Mouse (Mus musculus) megakaryocyte-erythroid progenitor cell, adult 5-6 weeks (primary cell): ENCODE measurements at regions not wholly inside any gene's neighbourhood (a gene's known extent, or its start where the extent isn't known, plus 50 kb on each side); places are given as distances from the start of the nearest gene placed in this dataset.

ENCODE experiments used
- ATAC-seq: replicated peaks from 2 replicates; pipeline ENCODE4 v1.8.0; 2016; ENCODE audit warnings: mild to moderate bottlenecking, inconsistent platforms; ENCODE audit not compliant: severe bottlenecking, poor library complexity, low FRiP score, low TSS enrichment

DNA sequence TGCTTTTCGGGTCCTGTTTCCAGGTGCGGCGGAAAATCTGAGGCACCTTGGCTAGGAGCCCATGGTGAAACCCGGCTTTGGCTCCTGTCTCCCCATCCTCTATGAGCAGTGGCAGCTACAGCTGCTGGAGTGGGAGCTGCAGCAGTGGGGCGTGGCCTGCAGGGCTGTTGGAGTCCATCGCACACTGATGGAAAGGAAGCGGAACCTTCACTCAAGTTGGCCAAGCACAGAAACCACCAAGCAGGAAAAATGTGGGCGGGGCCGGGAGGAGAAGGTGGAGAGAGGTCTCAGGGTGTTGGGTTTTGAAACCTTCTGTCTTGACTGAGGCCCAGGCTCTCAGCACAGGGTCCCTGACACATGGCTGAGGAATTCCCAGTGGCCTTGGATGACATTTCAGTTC is 97.1 kb downstream of the Tmem30b start:
- 0 out of 2 replicates have a peak, but pooled peaks have one; percentile 50 for ATAC-seq

DNA sequence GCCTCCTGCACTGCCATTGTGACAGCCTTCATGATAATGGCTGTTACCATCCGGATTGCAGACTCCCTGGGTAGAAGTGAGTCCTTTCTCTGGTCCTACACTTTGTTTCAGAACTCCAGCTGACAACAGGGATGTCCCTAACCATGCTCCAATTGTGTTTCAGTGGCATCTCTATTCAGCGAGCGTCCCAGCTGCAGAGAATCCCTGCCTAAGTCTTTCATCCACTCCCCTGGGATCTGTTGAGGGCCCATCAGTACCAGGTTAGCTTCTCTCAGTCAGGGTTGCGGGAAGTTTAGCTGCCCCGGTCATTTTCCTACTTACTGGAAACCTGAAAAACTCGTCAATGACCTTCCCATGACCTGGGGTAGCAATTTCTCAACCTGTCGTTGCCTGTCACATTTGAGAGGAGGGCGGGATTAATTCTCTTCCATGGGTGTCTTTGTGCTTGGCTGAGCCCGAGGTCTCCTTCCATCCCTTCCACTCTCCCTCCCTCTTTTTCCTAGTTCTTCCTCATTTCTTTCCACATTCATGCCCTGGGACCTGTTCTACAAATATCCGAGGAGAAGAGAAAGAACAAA is 97.7 kb downstream of the Tmem30b start:
- ATAC-seq: no peak

DNA sequence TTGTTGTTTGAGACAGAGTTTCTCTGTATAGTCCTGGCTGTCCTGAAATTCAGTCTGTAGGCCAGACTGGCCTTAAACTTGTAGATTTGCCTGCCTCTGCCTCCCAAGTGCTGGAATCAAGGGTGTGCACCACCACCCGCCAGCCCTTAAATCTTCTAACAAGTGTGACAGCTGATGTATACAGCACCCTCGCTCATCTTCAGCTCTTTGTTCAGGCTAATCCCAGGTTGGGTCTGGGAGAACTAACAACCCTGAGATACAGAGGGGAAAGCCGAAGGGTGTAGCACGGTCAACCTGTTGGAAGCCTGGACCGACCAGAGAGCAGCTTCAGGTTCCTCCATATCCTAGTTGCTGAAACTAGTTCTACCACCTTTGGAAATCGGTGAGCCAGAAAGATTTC is 99.0 kb downstream of the Tmem30b start:
- no peak for ATAC-seq

DNA sequence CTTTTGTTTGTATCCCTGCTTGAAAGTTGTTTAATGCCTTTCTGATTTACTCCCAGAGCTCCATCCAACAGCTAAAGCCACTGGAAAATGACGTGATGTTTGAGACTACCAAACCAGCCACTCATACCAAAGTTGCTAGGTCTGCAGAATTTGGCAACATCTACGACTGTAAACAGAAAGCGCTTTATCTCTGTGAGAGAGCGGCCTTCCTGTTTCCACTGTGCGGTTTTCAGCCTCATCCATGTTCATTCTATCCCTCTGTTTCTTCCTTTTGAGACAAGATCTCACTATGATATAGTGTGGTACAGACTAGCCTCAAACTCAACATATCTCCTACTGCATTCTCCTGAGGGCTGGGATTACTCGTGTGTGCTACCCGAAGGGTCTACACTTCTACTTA is 100.0 kb downstream of the Tmem30b start:
- no peak for ATAC-seq

DNA sequence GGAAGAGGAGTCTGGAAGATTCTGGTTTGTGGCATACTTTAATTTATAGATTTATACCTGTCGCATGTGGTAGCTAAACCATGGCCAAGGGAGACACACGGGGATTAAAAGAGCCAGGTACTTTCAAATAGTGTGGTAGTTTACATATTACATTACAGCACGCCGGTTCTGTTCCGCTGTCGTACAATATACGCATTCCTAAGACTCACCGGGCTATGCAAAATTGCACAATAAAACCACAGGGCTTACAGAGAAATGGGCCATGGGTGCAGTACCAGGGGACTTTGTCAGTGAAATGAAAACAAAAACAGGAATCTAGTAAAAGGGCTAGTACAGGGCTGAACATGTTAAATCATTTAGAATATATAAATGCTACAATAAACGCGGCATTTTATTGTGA is 100.6 kb downstream of the Tmem30b start:
- no peak for ATAC-seq

DNA sequence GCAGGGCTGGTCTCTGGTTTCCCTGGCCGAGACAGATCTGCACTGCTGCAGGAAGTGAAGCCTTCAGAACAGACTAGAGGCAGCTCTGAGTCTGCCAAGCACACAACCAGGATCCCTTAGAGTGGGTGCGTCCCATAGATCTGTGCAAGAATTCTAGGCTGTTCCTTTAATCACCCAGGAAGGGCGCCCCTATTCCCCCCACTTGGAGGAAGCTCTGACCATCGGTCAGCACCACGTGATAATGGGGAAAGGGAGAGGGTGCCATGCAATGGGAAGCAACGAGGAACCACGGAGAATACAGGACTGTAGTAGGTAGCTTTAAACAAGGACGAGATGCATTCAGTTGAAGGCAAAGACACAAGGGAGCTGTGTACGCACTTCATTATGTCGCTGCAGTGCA is 101.1 kb downstream of the Tmem30b start:
- ATAC-seq: no peak

DNA sequence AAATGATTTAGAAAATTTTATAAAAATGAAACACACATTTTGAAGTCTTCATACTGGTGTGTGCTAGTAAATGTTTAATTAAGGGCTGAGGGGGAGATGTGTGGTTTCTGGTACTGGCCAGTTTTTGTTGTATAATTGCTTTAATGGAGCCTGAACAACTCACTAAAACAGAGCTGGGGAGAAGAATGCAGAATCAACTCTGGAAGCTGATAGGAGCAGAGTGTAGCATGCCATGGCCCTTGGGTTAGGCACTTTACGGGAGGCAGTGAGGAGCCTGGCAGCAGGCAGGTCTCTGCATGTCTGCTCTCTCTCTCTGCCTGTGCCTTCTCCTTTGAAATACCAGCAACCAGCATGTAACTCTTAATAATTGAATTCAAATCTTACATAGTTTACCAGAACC is 104.9 kb downstream of the Tmem30b start:
- no peak for ATAC-seq

DNA sequence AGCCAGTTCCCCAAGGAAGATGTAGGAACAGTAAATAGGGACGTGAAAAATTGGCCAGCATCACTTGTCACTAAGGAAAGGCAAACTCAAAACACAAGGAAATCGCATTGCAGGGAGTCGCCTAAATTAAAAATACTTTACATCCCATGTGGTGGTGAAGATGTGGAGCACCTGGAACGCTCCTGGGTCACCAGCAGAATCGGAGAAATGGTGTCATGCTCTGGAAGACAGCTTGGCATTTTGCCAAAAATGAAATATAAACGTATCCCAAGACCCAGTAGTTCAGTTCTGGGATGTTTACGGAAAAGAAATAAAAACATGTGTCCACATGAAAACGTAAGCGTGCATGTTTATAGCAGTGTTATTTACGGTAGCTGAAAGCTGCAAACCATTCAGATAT is 111.5 kb downstream of the Tmem30b start:
- no peak for ATAC-seq

DNA sequence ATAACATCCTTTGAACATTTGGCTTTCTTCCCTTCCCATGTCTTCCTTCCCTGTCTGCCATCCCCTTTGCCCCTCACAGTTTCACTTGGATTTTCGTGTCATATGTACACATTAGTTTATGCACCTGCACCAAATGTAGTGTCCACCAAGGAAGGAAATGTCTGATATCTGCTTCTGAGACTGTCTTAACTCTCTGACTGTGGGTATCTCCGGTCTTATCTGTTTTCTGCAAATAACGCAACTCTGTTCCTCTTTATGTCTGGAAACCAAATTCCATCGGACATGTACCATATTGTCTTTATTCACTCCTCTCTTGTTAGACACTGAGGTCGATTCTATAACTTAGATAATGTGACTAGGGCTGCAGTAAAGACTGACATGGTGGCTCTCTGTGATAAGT is 113.6 kb downstream of the Tmem30b start:
- no peak for ATAC-seq

DNA sequence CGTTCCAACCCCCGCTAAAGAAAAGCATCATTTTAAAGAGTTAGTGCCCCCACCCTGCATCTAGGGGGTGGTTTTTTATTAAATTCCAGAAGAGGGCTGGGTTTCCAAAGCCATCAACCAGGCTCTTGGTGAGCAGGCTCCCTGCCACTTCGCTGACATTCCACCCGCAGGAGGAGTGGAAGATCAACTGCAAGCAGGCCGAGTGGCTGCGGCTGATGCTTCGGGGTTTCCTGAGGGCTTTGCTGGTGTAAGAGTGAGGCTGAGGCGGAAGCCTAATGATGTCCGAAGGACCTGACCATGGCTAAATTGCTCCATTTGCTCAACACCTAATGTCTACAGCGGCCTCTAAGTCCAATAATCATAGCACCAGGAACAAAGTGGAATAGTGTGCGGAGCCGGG is 118.0 kb downstream of the Tmem30b start:
- ATAC-seq: no peak

DNA sequence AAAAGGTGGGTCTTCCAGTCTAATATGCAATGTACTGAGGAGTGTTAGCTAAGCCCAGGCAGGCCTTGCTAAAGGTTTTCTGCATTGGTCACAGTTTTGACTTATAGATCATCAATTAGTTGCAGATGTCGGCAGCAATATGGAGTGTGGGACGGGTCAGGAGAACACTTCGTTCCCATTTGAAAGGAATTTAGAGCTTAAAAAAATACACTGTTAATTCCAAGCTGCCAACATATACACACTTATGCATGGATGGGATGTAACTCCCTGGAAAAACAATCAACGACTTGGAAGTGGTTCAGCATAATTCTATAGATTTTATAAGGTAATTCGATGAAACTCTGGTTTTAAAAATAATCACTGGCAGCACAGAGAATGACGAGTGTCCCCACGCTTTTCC is 121.4 kb downstream of the Tmem30b start:
- no peak for ATAC-seq

DNA sequence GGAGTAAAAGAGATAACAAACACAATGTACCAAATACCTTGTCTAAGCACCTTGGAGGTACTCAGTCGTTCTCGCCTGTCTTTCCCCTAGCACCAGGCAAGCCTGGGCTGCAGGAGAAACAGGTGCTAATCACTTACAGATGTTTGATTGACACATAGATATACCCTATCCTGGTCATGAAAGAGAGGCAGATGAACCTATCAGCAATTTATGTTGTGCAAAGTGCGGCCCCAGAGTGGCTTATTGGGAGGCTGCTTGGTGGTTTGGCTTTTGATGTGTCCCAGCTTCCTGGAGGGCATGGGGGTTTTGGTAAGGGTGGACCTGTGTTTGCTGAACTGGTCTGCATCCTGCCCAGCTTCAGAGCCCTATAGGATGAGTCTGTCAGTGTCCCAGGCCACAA is 129.1 kb downstream of the Tmem30b start:
- ATAC-seq: no peak; the same call in 1 of the 2 replicates

DNA sequence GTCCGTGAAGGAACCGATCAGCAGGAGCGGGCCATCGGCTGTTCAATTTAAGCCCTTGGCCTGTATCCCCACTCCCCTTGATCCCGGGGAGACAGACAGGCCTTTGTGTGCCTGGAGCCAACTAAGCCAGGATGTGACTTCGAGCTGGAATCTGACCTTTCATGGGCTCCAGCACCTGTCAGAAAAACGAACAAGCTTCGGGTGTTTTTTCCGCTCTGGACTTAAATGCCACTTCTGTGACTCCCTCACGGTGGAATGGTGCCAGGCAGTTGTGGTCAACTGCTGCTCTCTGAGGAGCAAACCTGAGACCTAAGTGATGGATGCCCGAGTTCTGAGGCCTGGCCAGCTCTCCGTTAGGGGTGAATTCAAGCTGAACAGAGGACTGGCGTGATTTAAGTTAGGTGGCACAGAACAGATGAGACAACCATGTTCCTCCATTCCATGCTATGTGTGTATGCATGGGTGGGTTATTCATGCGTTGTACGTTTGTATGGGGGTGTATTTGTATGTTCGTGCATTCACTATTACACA is 129.8 kb downstream of the Tmem30b start:
- no peak for ATAC-seq

DNA sequence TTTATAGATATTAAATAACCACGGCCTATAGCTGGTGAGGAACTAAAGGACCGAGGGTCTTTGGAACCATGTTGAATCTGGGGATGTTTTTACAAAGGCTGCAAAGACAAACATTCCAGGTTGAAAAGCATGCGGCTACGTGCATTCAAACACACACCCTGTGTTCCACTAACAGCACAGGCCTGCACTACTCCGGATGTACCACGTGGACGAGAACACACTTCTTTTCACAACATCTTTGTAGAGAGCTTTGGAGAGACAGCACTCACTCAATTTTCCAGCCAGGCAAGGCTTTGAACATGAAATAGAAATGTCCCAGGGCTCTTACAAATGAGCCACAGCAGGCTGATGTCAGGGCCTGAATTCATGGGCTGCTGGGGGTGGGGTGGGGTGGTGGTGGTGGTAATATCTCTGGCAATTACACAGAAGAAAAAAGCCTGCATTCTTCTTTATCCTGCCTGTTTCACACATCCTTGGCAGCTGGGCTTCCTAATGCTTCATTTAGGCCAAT is 129.3 kb downstream of the Slc38a6 start:
- ATAC-seq: no peak

DNA sequence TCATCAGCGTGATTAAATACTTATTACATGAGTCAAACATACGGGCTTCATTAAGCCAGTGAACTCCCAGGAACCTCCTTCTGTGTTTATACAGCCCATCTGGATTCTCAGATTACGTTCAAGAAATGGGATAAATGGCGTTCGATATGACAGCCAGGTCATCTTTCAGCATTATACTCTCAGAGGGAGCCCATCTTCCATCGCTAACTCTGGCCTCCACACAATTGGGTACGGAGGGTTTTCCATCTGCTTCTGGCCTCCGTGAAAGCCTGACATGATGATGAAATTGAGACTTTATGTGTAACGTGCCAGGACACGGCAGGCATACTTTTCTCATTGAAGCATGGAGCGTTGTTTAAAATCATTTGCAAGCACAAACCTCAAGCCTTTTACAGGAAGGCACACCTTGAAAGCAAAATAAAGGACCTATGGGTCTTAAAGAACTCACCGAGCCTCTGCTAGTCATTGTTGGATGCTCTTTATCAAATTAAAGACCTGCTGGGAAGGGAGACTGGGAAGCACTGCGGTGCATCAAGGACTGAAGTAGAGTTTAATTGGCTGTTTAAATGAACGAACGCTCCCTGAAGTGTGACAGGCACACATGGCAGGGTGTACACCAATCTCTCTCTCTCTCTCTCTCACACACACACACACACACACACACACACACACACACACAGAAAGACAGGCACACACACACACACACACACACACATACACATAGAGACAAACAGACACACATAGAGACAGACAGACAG is 127.0 kb downstream of the Slc38a6 start:
- no peak for ATAC-seq

DNA sequence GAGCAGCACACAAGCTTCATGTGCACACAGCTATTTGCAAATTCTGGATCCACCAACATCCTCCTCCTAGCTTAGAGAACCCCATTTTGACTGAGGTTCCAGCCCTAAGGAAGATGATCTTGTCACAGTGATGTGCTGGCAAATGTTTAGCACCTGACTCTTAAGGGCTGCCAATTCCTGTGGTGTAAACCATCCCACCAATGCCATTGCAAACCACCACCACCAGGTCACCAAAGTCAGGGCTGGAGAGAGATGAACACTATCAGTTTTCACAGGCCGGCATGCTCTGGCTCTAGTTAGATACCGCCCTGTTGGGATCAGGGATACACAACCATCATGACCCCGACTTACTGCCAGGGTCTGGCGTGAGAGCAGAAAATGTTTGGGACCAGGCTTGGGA is 125.9 kb downstream of the Slc38a6 start:
- ATAC-seq: no peak

DNA sequence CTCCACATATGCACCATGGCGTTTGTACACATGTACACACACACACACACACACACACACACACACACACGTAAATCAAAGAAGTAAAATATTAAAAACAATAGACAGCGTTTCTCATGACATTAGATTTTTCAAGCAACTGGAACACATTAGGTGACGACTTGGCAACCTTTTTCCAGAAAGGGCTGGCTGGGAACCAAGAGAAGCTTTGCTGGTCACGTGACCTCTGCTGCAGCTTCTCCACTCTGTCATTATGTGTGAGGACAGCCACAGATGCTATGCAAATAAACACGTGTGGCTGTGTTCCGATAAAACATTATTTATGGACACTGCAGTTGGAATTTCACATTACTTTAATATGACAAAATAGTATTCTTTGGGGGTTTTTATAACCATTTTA is 124.3 kb downstream of the Slc38a6 start:
- no peak for ATAC-seq

DNA sequence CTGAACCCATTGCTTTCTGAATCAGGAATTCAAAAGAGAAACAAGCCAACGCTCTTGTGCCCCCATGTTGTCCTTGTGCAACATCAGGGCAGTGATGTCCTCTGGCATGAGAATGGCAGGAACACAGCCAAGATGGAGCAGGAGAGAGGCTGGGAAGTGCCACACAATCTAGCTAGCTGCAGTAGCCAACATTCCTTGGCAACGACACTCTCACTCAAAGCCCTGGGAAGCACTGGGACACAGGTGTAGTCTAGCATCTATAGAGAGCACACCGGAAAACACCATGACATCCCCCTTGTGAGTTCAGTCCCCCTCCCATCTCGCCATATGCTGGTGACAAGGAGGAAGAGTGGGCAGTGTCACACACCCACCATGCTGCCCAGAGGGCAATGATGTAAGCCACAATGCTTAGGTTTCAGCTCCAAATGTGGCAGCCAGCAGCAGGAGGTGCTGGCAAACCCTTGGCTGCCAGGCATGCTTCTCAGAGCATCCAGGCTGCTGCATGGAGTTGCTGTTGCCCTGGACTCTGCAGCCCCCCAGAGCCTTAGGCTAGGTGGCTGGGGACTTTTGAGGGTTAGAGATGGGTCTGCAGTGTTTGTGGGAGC is 123.0 kb downstream of the Slc38a6 start:
- ATAC-seq: no peak

DNA sequence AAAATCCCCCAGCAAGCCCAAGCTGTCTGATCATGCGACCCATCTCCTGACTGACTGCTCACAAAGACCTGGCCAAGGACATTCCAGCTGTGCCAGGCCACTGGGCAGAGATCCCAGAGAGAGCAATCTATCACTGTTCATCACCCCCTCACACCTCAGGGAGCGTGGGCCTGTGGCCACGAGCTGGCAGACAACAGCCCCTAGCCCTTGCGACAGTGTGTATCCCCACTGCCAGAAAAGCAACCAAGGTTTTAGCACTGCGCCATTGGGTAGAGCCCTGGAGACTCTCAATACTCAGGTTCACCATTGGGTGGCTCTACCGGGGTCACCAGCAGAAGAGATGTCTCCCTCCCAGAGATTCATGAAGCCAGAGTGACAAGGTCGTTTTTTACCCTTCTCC is 122.0 kb downstream of the Slc38a6 start:
- ATAC-seq: no peak

DNA sequence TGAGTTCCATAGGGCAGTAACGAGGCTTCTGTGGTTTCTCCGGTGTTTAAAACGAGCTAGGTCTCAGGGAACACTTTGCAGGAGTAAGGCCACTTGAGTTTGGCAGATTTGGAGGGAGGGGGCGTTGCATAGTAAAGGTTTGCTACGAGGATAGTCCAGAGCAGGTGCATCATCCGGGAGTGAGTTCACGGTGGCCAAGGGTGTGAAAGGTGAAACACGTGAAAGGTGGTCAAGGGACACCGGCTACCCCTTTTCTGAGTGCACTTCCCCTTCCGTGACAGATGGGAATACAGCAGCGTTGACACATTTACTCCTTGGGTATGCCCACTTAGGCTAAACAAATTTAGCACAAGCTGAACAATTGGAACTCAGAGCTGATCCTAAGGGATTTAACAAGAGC is 121.6 kb downstream of the Slc38a6 start:
- no peak for ATAC-seq
